Mouse (Mus musculus) CH12.LX (cell line): ENCODE data around the gene Far1. TPM values are rescaled to one million over a fixed set of nuclear protein-coding genes. Genes with fewer than 3 reads are reported as not detected.

Experiments used
- DNase-seq: peaks from one replicate; pipeline ENCODE4 v3.0.0-alpha.2; 2013; ENCODE audit errors: extremely low read depth
- H3K27ac ChIP-seq: 2 replicates; pipeline ENCODE4 v1.5.1; 2012; ENCODE audit warnings: low read depth, mild to moderate bottlenecking, control low read depth, moderate library complexity; ENCODE audit not compliant: insufficient read depth
- H3K27me3 ChIP-seq: replicated peaks from 2 replicates; pipeline ENCODE3; 2012; ENCODE audit warnings: inconsistent platforms
- H3K36me3 ChIP-seq, 2 experiments: replicated peaks in 1 of 2; 2 replicates each; pipeline versions ENCODE3 to v1.6.1; 2012; ENCODE audit warnings: inconsistent platforms in 1 of 2, low read length in 1 of 2, mild to moderate bottlenecking in 1 of 2, mixed read lengths in 1 of 2, moderate library complexity in 1 of 2; ENCODE audit not compliant: control insufficient read depth in 1 of 2, insufficient read depth in 1 of 2
- H3K4me1 ChIP-seq, 2 experiments: 2 replicates each; pipeline ENCODE4 v1.6.1; 2012; ENCODE audit warnings: inconsistent platforms in 1 of 2, moderate library complexity in 1 of 2; ENCODE audit not compliant: insufficient read depth in 2 of 2, control insufficient read depth in 1 of 2
- H3K4me2 ChIP-seq: 2 replicates; pipeline ENCODE4 v1.6.1; 2012; ENCODE audit warnings: low read depth, mild to moderate bottlenecking, control low read depth; ENCODE audit not compliant: poor library complexity, insufficient read depth, severe bottlenecking
- H3K4me3 ChIP-seq, 3 experiments: fragments of 150-350 bp in 1 of 3; sonication (generic) in 1 of 3; replicated peaks in 1 of 3; 2 replicates each; pipeline versions ENCODE3 to v1.5.1; 2011 to 2012; ENCODE audit warnings: low read depth in 2 of 3, low read length in 2 of 3, mild to moderate bottlenecking in 2 of 3, moderate library complexity in 2 of 3, control low read depth in 1 of 3, improper control_type of control experiment in 1 of 3, inconsistent platforms in 1 of 3, mixed read lengths in 1 of 3; ENCODE audit not compliant: poor library complexity in 1 of 3
- H3K79me2 ChIP-seq: replicated peaks from 2 replicates; pipeline ENCODE4 v1.6.1; 2012; ENCODE audit warnings: mild to moderate bottlenecking, moderate library complexity; ENCODE audit not compliant: control insufficient read depth, poor library complexity, insufficient read depth, severe bottlenecking; ENCODE audit errors: extremely low read depth
- H3K9ac ChIP-seq: 2 replicates; pipeline ENCODE4 v1.6.1; 2012; ENCODE audit warnings: low read depth, mild to moderate bottlenecking, control low read depth, moderate library complexity; ENCODE audit not compliant: insufficient read depth
- H3K9me3 ChIP-seq: replicated peaks from 2 replicates; pipeline ENCODE3; 2012; ENCODE audit warnings: low read length, inconsistent platforms, mixed read lengths
- BHLHE40 ChIP-seq: IDR thresholded peaks from 2 replicates; pipeline ENCODE4 v1.6.1; 2011; ENCODE audit warnings: mild to moderate bottlenecking, low read depth, low read length, improper control_type of control experiment
- CHD1 ChIP-seq: IDR thresholded peaks from 2 replicates; pipeline ENCODE4 v1.6.1; 2012; ENCODE audit warnings: low read depth, low read length, improper control_type of control experiment, inconsistent platforms
- E2F4 ChIP-seq: IDR thresholded peaks from 2 replicates; pipeline ENCODE4 v1.6.1; 2011; ENCODE audit warnings: low read depth, low read length, improper control_type of control experiment; ENCODE audit not compliant: insufficient replicate concordance
- ELF1 ChIP-seq: IDR thresholded peaks from 2 replicates; pipeline ENCODE4 v1.6.1; 2014; ENCODE audit warnings: low read depth, mild to moderate bottlenecking, inconsistent platforms, low read length, improper control_type of control experiment
- EP300 ChIP-seq: IDR thresholded peaks from 2 replicates; pipeline ENCODE4 v1.6.1; 2011; ENCODE audit warnings: low read length, improper control_type of control experiment
- HCFC1 ChIP-seq: IDR thresholded peaks from 2 replicates; pipeline ENCODE4 v1.6.1; 2012; ENCODE audit warnings: low read depth, mild to moderate bottlenecking, inconsistent platforms, low read length, improper control_type of control experiment
- JUN ChIP-seq: IDR thresholded peaks from 2 replicates; pipeline ENCODE4 v1.6.1; 2011; ENCODE audit warnings: low read depth, mild to moderate bottlenecking, low read length, improper control_type of control experiment, moderate library complexity; ENCODE audit not compliant: insufficient read depth
- JUND ChIP-seq: conservative IDR thresholded peaks from 2 replicates; pipeline ENCODE4 v1.6.1; 2011; ENCODE audit warnings: low read depth, low read length, improper control_type of control experiment
- KAT2A ChIP-seq: IDR thresholded peaks from 2 replicates; pipeline ENCODE4 v1.6.1; 2012; ENCODE audit warnings: low read length, improper control_type of control experiment, inconsistent platforms; ENCODE audit not compliant: insufficient replicate concordance
- MAFK ChIP-seq: IDR thresholded peaks from 2 replicates; pipeline ENCODE4 v1.6.1; 2011; ENCODE audit warnings: low read length, improper control_type of control experiment; ENCODE audit not compliant: insufficient replicate concordance
- MAZ ChIP-seq: IDR thresholded peaks from 2 replicates; pipeline ENCODE4 v1.6.1; 2012; ENCODE audit warnings: low read depth, mild to moderate bottlenecking, inconsistent platforms, low read length, improper control_type of control experiment, moderate library complexity
- MEF2A ChIP-seq: IDR thresholded peaks from 2 replicates; pipeline ENCODE4 v1.6.1; 2014; ENCODE audit warnings: low read depth, mild to moderate bottlenecking, inconsistent platforms, low read length, improper control_type of control experiment, borderline replicate concordance
- MYC ChIP-seq: IDR thresholded peaks from 2 replicates; pipeline ENCODE4 v1.6.1; 2011; ENCODE audit warnings: low read depth, mild to moderate bottlenecking, improper control_type of control experiment, low read length
- NRF1 ChIP-seq: IDR thresholded peaks from 2 replicates; pipeline ENCODE4 v1.6.1; 2014; ENCODE audit warnings: low read depth, mild to moderate bottlenecking, inconsistent platforms, low read length, improper control_type of control experiment, moderate library complexity
- PAX5 ChIP-seq: IDR thresholded peaks from 2 replicates; pipeline ENCODE4 v1.6.1; 2012; ENCODE audit warnings: low read length, inconsistent platforms, mixed read lengths
- POLR2A ChIP-seq: IDR thresholded peaks from 2 replicates; pipeline ENCODE4 v1.6.1; 2011; ENCODE audit warnings: low read depth, mild to moderate bottlenecking, improper control_type of control experiment, low read length
- POLR2AphosphoS2 ChIP-seq: IDR thresholded peaks from 2 replicates; pipeline ENCODE4 v1.6.1; 2011; ENCODE audit warnings: low read depth, low read length, improper control_type of control experiment
- RAD21 ChIP-seq: IDR thresholded peaks from 2 replicates; pipeline ENCODE4 v1.6.1; 2011; ENCODE audit warnings: low read depth, mild to moderate bottlenecking, low read length, improper control_type of control experiment, moderate library complexity
- RCOR1 ChIP-seq: conservative IDR thresholded peaks from 2 replicates; pipeline ENCODE4 v1.6.1; 2012; ENCODE audit warnings: low read depth, mild to moderate bottlenecking, inconsistent platforms, low read length, improper control_type of control experiment
- SIN3A ChIP-seq: IDR thresholded peaks from 2 replicates; pipeline ENCODE4 v1.6.1; 2012; ENCODE audit warnings: low read length, improper control_type of control experiment, inconsistent platforms
- SMC3 ChIP-seq: IDR thresholded peaks from 2 replicates; pipeline ENCODE4 v1.6.1; 2011; ENCODE audit warnings: low read depth, low read length, improper control_type of control experiment
- TCF12 ChIP-seq: IDR thresholded peaks from 2 replicates; pipeline ENCODE4 v1.6.1; 2014; ENCODE audit warnings: low read depth, mild to moderate bottlenecking, inconsistent platforms, low read length, improper control_type of control experiment
- UBTF ChIP-seq: IDR thresholded peaks from 2 replicates; pipeline ENCODE4 v1.6.1; 2012; ENCODE audit warnings: low read depth, mild to moderate bottlenecking, inconsistent platforms, low read length, improper control_type of control experiment, moderate library complexity
- USF1 ChIP-seq: IDR thresholded peaks from 2 replicates; pipeline ENCODE4 v1.6.1; 2014; ENCODE audit warnings: low read depth, mild to moderate bottlenecking, inconsistent platforms, low read length, improper control_type of control experiment
- USF2 ChIP-seq: conservative IDR thresholded peaks from 2 replicates; pipeline ENCODE4 v1.6.1; 2011; ENCODE audit warnings: low read depth, low read length, improper control_type of control experiment
- ZC3H11A ChIP-seq: IDR thresholded peaks from 2 replicates; pipeline ENCODE4 v1.6.1; 2012; ENCODE audit warnings: low read depth, mild to moderate bottlenecking, inconsistent platforms, low read length, improper control_type of control experiment
- ZKSCAN1 ChIP-seq: IDR thresholded peaks from 2 replicates; pipeline ENCODE4 v1.6.1; 2012; ENCODE audit warnings: low read depth, inconsistent platforms, low read length, improper control_type of control experiment, borderline replicate concordance
- ZMIZ1 ChIP-seq: IDR thresholded peaks from 2 replicates; pipeline ENCODE4 v1.6.1; 2012; ENCODE audit warnings: low read depth, mild to moderate bottlenecking, inconsistent platforms, low read length, improper control_type of control experiment
- ZNF384 ChIP-seq: IDR thresholded peaks from 2 replicates; pipeline ENCODE4 v1.6.1; 2012; ENCODE audit warnings: low read depth, low read length, improper control_type of control experiment, inconsistent platforms
- dilution Hi-C: fragments of 300-500 bp; cut with MboI; formaldehyde crosslinking; loops from 2 replicates; pipeline ENCODE4 v1.14.3; 2020; ENCODE audit warnings: low sequenced_read_pairs; ENCODE audit not compliant: extremely low pct_unique_long_range_greater_than_20kb, extremely low pct_ligation_motif_present
- in situ Hi-C: fragments of 300-500 bp; cut with MboI; formaldehyde crosslinking; loops from 3 replicates; pipeline ENCODE4 v1.14.3; 2019; ENCODE audit warnings: low sequenced_read_pairs, low pct_ligation_motif_present, low pct_unique_long_range_greater_than_20kb, mixed read lengths
- polyA plus RNA-seq: library from polyadenylated mRNA; unstranded; fragments of >175 nt; gene quantifications from 2 replicates; pipeline ENCODE4 v1.2.1, GENCODE M21; 2012; ENCODE audit warnings: low read depth; ENCODE audit not compliant: insufficient read length
- total RNA-seq, 2 experiments: library from RNA; depleted of rRNA; stranded (reverse); fragments of 300-350 nt in 1 of 2; fragments of >200 nt in 1 of 2; gene quantifications; 2 replicates each; pipeline ENCODE4 v1.2.3; 2012 to 2014

Far1 gene
- total and polyA plus RNA-seq, 3 experiments = 73.4 to 170 (median 97.3) TPM

GRCm38 (mm10) chr7:113512527-113513285, 928 bp upstream of the Far1 start:
- H3K9ac ChIP-seq = peak overlapping the region; percentile 90
- H3K79me2 ChIP-seq = peaks cover 33% of the 10 kb centered on the region
- dilution Hi-C loops = no loop called here
- H3K9me3 ChIP-seq = no peaks in the 10 kb centered on the region
- peak overlapping the region; percentile 69 for H3K27ac ChIP-seq
- H3K4me1 ChIP-seq = peaks cover 9 to 65% of the 10 kb centered on the region in 2 experiments
- peak overlapping the region; percentile 58 for H3K4me2 ChIP-seq
- in situ Hi-C loops = loop anchor here (10.0 kb wide), 2 partner anchors 72 to 138 kb away; no protein-coding TSS in a partner anchor
- H3K27me3 ChIP-seq = no peaks in the 10 kb centered on the region
- H3K36me3 ChIP-seq = no peaks in the 10 kb centered on the region
- DNase-seq = no peak
- peak overlapping the region; percentile 89 to 96 (median 91) for H3K4me3 ChIP-seq
- no peak for TF ChIP-seq MYC
- no peak for TF ChIP-seq ZNF384
- TF ChIP-seq SIN3A = no peak; the same call in 1 of the 2 replicates
- peak; percentile 47; the same call in 1 of the 2 replicates for TF ChIP-seq BHLHE40
- TF ChIP-seq RAD21 = no peak; the same call in 1 of the 2 replicates
- TF ChIP-seq CHD1 = no peak
- TF ChIP-seq ELF1 = no peak
- no peak for TF ChIP-seq POLR2AphosphoS2
- no peak; the same call in 1 of the 2 replicates for TF ChIP-seq ZMIZ1
- TF ChIP-seq POLR2A = peak; percentile 1; the same call in 1 of the 2 replicates
- TF ChIP-seq RCOR1 = no peak
- no peak for TF ChIP-seq E2F4

- Histone ChIP-seq H3K9me3 (no peaks in the 10 kb centered on the region), H3K4me1 (peaks cover 8 to 62% of the 10 kb centered on the region in 2 experiments), H3K36me3 (no peaks in the 10 kb centered on the region), H3K79me2 (peaks cover 41% of the 10 kb centered on the region), H3K4me3 (peak overlapping the region; percentile 82 to 91 (median 91)), H3K9ac (peak overlapping the region; percentile 66), H3K4me2 (peak overlapping the region; percentile 58), H3K27me3 (no peaks in the 10 kb centered on the region), H3K27ac (peak overlapping the region; percentile 84)
- dilution Hi-C loops = no loop called here
- in situ Hi-C loops = loop anchor here (10.0 kb wide), 2 partner anchors 71 to 139 kb away; no protein-coding TSS in a partner anchor
- peak; percentile 70 for DNase-seq
- no peak for TF ChIP-seq SMC3
- peak; percentile 10; the same call in 1 of the 2 replicates for TF ChIP-seq MEF2A
- TF ChIP-seq POLR2A = peak; percentile 50; the same call in 1 of the 2 replicates
- 0 out of 2 replicates have a peak, but pooled peaks have one; percentile 48 for TF ChIP-seq MYC
- TF ChIP-seq KAT2A = no peak
- TF ChIP-seq HCFC1 = no peak
- no peak for TF ChIP-seq ZKSCAN1
- no peak for TF ChIP-seq UBTF
- no peak for TF ChIP-seq ZC3H11A
- TF ChIP-seq USF2 = no peak
- no peak for TF ChIP-seq CHD1
- TF ChIP-seq TCF12 = no peak
- no peak for TF ChIP-seq USF1
- TF ChIP-seq JUND = no peak
- no peak for TF ChIP-seq MAFK
- TF ChIP-seq MAZ = 0 out of 2 replicates have a peak, but pooled peaks have one; percentile 19
- TF ChIP-seq PAX5 = no peak
- TF ChIP-seq NRF1 = no peak
- TF ChIP-seq EP300 = no peak
- no peak for TF ChIP-seq JUN
These were observed 472 bp downstream of the Far1 start for GRCm38 (mm10) chr7:113513963-113514649.
